Mouse (Mus musculus): ENCODE results near the gene Sh3pxd2b. TPM values are rescaled to one million over a fixed set of nuclear protein-coding genes. Genes with fewer than 3 reads are reported as not detected.

The Sh3pxd2b gene
- total RNA-seq, 2 experiments from 2014 or later, result 15.1 to 16.8 TPM

DNA sequence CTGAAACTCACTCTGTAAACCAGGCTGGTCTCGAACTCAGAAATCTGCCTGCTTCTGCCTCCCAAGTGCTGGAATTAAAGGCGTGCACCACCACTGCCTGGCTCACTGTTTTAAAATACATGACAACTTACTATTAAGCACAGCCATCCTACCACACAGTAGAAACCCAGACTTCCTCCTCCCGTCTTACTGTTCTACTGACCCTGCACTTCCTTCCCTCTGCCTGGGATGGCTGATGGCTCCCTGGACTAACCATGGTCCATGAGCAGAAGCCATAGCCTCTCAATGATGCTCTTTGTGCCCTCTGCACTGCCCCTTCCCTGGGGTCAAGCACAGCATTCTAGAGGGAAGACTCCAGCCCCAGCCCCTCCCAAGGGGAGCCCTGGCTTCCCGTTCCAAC, 17.9 kb downstream of the Sh3pxd2b start:
- DNase-seq, result no peak
- intact Hi-C loops (cut with DNase I; ENCODE audit: low total_unique reads), result no loop called here

DNA sequence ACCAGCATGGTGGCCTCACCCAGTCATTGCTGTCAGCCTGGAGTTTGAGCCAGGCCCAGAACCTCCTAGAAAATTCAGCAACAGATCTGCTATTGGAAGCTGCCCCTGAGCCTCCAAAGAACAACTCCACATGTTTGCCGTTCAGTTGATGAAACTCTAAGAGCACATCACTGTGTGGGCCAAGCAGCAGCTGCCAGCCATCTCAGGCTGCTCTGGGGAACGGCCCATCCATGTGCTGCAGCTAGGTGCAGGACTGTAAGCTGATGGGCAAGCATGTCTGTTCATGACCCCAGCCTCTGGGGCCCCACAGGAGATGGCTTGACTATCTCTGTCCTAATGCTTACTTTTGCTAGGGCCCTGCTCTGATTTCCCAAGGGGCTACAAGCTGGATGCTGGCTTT, 19.4 kb downstream of the Sh3pxd2b start:
- intact Hi-C loops (cut with DNase I; ENCODE audit: low total_unique reads), result no loop called here
- DNase-seq, result no peak

DNA sequence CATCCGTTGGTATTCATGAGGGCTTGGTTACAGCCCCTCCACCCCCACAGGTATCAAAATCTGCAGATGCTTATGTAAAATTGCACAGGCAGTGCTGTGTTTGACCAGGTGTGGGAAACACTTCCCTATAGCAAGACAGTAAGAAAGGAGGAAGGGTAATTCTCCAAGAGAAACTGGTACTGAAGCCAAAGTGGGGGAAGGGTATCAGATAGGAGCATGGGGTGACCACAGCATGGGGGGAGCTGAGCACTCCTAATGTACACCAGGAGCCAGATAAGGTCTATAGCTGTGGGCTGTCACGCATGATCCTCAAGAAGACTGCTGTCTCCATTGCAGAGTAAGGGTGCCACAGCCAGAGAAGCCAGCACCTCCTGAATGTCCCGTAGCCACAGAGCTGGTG, 21.4 kb downstream of the Sh3pxd2b start:
- no peak for DNase-seq

DNA sequence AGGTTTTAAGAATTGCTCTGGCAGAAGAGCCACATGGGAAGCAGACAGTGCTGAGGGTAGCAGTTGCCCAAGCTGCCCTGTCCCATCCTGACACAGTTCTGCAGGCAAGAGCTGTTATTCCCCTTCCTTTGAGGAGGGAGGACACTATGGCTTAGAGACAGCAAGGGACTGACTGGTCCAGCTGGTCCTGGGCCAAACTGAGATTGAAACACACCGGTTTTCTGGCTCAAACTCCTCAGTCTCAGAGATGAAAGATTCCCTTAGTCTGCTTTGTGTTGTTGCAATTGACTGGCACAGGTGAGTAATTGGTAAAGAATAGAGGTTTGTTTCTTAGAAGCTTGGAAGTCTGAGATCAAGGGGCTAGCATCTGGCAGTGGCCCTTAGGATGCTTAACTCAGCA, 23.3 kb downstream of the Sh3pxd2b start:
- intact Hi-C loops (cut with DNase I; ENCODE audit: low total_unique reads), result no loop called here

More for the DNA sequence above, 21.4 kb downstream of the Sh3pxd2b start:
- intact Hi-C loops (cut with DNase I; ENCODE audit: low total_unique reads), result no loop called here

DNA sequence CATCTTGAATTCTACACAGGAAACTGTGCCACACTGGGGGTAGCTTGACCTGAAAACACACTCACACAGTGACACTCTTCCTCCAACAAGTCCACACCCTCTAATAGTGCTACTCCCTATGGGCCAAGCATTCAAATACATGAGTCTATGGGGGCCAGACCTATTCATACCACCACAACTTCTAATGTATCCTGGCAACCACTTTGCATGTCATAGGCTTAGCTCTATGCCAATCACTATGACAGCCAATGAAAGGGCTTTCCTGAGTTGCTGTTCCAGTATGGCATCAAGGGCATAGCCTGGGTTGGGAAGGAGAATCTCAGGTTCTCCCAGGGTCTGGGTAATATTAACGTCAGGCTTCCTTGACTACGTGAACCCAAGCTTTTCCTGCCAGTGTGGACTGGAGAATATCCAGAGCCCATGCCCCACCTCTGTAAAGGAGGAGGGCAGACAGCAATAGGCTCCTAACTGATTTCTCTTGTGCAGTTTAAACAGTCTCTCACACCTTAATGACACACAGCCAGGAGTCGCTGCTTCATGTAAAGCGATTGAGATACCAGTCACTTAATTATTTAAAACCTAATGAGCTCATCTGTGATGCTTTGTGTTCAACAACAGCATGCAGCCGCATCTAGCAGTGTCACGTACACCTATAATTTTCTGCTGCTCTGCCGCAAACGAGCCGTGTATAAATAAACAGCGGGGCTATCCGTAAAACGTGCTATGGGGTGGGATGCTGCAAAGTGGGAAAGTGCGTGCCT, 25.8 kb downstream of the Sh3pxd2b start:
- no peak for DNase-seq
- intact Hi-C loops (cut with DNase I; ENCODE audit: low total_unique reads), result no loop called here

More for the DNA sequence above, 23.3 kb downstream of the Sh3pxd2b start:
- DNase-seq, result no peak

DNA sequence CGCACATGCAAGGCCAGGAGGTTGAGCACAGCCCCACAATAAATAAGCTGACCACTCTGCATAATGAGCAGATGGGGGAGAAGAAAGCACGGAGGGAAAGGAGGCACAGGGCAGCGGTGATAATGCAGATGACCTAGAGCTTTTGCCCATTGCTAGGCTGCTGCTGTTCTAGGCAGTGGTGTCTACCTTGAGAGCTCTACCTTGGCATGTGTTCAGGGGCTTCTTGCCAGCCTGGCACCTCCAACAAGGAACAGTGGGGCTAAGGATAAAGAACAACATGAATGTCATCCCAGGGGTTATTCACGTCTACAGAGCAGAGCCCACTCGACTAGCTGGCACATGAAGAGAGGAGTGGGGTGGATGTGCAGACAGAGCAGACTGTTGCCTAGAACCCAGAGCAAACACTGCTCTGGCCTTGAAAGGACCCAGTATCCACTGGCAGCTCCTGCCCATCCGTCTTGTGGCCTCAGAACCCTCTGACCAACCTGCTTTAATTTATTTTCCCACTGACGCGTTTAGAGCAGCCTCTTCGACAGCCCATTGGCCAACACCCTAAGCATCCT, 26.5 kb downstream of the Sh3pxd2b start:
- no peak for DNase-seq
- intact Hi-C loops (cut with DNase I; ENCODE audit: low total_unique reads), result no loop called here

DNA sequence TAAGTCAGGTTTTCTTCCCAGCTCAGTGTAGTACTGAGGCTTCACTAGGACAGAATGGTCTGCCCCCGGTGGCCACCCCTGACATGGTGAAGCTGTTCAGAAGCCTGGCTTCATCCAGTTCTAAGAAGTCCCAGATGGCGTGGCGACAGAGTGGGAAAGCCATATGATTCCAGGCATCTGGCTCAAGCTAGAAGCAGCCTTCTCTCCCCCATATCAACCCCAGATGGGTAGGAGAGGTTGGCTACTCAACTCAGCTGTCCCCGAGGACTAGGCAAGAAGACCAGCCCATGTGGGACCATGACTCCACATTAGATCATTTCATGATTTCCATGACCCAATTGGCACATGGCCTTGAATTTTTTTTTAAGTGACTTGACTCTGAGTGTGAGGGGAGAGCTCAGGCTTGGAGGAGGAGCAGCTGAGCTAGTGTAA, 27.5 kb downstream of the Sh3pxd2b start:
- intact Hi-C loops (cut with DNase I; ENCODE audit: low total_unique reads), result no loop called here

DNA sequence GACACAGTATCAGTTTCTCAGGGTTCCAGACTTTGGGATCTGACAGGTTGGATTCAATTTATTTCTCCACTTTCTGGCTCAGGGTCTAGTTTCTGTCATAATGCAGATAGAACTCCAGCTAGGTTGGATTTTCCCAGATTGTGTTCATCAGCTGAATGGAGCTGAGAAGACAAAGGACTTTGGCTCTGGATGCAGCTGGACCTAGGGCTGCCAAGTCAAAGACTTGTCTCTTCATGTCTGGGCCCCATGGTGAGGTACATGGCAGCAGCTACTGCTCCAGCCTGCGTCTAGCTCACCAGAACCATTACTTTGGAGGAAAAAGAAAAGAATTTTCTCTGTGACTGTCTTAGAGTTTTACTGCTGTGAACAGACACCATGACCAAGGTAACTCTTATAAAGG, 28.5 kb downstream of the Sh3pxd2b start:
- no peak for DNase-seq
- intact Hi-C loops (cut with DNase I; ENCODE audit: low total_unique reads), result no loop called here

More for the DNA sequence above, 27.5 kb downstream of the Sh3pxd2b start:
- peak; percentile 49 for DNase-seq

DNA sequence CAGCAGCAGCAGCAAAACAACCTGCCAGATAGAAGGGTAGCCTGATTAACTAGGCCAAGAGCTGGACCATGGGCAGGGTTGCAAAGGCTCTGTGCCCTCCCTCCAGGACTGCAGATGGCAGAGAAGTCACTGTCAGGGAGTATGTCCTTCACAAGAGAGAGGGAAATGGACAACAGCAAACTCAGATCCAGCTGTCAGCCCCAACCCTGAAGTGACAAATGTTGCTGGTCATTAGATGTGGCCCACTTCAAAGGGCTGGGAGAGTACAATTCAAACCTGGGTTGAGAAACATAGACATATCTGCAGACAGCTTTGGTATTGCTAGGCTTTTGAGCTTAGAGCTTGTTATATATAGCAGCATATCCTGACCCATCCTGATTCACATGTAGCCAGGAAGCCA, 32.3 kb downstream of the Sh3pxd2b start:
- no peak for DNase-seq
- intact Hi-C loops (cut with DNase I; ENCODE audit: low total_unique reads), result no loop called here

DNA sequence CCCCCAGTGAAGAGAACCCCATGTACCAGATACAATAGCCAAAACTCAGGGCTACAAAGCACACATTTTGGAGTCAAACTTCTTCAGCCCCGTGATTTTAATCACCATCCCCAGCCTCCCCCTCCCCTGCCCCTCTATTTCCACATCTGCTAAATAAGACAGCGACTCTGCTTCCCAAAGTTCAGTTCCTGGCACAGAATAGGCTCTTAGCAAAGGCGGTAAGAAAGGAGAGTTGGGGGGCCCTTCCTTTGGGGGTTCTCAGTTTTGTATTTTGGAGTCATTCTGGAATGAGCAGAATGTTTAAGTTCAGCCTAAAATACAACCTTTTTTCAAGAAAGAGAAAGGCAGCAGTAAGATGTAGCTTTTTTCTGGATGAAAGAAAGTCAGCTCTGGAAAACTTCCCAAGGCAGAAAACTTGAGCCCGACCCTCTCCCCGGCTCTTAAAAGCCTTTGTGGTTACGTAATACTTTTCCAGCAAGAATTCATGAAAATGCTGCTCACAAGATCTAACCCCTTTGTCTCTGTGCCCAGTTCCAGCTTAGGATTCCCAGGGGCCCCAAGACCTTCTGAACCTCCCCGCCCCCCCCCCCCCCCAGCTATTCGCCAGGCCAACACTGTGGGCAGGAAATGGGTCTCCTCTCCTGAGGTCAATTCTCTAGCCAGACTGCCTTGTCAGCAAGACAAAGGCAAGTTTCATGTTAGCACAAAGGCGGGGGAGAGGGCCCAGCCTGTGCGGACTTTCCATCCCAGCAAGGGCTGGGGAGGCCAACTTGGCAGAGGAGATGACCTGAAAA, 35.9 kb downstream of the Sh3pxd2b start:
- intact Hi-C loops (cut with DNase I; ENCODE audit: low total_unique reads), result no loop called here
- peak; percentile 76 for DNase-seq

DNA sequence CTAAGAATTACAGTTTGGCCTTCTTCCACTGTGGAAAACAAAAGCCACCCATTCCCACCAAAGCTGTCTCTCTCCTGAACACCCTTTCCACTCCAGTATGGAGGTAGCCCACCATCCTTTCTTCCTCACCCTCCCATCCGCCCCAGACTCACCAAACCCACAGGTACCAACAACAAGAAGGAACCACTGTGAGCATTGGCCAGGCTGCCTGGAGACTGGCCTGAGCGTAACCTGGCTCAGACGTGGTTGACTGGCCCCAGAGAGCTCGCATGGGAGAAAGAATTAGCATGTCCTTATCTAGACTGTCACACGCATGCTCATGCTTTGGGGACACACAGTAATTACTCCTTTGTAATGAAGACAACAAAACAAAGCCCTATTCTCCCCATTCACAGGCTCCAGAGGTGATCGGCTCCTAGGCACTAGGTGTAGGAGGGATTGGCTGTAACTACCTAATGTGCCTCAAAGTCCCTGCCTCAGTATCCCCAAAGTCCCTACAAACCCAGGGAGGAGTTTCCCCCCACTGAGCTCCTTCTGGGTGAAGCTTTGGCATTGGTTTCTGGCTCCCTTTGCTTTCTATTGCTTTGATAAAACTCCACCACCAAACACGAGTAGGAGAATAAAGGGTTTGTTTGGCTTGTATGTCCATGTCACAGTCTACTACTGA, 36.6 kb downstream of the Sh3pxd2b start:
- no peak for DNase-seq
- intact Hi-C loops (cut with DNase I; ENCODE audit: low total_unique reads), result no loop called here

DNA sequence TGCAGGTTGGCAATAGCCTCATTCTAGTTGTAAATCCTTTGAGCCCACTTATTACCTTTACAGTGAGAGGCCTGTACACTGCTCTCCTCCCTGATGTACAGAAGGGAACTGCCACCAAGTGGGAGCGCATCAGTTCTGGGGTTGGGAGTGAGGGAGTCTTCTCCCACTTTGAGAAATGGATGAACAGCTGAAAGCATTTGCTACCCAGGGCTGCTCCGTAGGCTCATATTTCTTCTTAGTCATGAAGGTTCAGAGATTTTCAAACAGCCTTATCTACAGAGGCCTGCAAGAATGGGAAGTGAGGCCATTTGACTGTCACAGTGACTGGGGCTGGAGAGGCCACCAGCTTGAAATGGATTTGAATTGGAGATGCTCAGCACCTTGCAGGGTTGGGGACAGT, 38.4 kb downstream of the Sh3pxd2b start:
- DNase-seq, result no peak
- intact Hi-C loops (cut with DNase I; ENCODE audit: low total_unique reads), result no loop called here

DNA sequence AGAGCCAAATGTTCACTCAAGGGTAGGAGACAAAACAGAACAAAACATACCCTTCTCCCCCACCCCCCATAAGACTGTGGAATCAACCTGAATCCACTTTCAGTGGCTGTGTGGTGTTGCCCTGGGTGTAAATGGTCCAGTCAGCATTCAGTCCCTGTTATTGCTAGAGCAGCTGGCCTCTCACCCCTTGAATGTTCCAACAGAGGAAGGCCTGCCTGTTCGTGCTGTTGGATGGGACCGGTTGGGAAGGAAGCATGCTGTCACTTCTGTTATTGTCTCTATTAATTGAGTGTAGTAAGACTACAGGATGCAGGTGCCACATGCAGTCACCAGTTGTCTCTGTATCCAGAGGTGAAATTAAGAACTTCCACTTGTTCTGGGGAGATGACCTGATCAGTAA, 40.4 kb downstream of the Sh3pxd2b start:
- intact Hi-C loops (cut with DNase I; ENCODE audit: low total_unique reads), result no loop called here
- no peak for DNase-seq

DNA sequence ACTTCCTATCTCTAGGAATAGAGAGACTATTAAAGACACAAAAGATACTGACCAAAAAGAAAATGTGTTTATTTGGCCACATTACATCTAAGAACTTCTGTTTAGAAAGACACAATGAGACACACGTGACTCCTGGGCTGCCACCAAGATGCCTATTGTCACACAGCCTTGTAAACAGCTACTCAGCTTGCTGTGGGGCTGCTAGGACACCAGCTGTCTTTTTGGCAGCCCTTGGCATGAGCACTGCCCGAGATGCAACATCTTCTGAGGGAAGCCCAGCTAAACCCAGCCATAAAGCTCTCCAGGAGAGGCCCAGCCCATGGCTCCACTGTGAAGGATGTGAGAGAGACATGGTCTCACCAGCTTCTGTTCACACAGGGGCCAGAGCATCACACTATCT, 45.5 kb downstream of the Sh3pxd2b start:
- DNase-seq, result no peak
- intact Hi-C loops (cut with DNase I; ENCODE audit: low total_unique reads), result no loop called here

DNA sequence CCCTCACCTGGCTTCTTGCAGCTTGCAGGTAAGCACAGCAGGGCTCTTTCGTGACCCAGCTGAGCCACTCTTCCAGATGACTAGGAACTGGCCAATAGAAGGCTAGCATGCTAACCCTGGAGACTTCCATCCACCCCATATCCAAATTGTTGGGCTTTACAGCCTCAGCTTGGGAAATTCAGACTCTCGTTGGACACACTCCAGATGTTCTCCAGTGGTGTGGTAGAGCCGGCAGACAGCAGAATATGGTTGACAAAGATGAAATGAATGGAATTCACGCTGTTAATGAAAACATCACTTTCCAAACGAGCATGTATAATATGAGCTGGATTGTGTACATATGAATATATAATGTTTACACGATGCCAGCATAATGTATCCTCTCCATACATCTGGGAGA, 48.2 kb downstream of the Sh3pxd2b start:
- no peak for DNase-seq
- intact Hi-C loops (cut with DNase I; ENCODE audit: low total_unique reads), result loop anchor here (5.0 kb wide), 1 partner anchor 48 kb away; the partner anchor contains the start of gene Sh3pxd2b

DNA sequence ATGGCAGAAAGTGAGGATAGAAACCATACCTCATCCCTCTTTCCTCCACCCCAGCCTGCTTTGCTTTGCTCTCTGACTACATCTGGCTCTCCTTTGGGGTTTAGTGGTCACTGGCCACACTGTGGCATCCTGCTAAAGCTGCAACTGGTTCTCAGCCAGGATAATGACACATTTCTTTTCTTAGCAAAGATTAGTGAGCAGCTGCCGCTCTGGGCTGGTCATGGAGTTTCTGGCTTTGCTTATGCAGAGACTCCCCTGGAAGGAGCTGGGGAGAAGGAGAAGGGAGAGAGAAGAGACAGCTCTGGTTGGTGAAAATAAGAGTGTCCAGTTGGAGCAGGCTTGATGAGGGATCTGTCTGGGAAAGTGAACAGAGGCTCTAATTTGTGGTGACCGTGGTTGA, 50.8 kb downstream of the Sh3pxd2b start:
- intact Hi-C loops (cut with DNase I; ENCODE audit: low total_unique reads), result loop anchor here (5.0 kb wide), 1 partner anchor 51 kb away; the partner anchor contains the start of gene Sh3pxd2b
- peak; percentile 47 for DNase-seq

DNA sequence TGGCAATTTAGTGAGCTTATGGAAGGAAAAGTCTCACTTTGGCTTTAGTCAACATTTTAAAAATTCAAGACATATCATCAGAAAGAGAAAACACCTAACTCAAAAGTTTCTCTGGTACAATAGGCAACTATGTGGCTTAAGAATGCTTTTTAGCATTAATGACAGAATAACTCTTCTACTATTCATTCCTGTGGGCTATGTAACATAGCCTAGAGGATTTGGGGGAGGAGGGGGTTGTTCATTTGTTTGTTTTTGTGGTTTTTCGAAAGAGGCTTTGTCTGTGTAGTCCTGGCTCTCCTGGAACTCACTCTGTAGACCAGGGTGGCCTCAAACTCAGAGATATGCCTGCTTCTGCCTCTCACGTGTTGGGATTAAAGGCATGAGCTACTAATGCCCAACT, 51.6 kb downstream of the Sh3pxd2b start:
- intact Hi-C loops (cut with DNase I; ENCODE audit: low total_unique reads), result loop anchor here (5.0 kb wide), 1 partner anchor 52 kb away; the partner anchor contains the start of gene Sh3pxd2b
- DNase-seq, result no peak

DNA sequence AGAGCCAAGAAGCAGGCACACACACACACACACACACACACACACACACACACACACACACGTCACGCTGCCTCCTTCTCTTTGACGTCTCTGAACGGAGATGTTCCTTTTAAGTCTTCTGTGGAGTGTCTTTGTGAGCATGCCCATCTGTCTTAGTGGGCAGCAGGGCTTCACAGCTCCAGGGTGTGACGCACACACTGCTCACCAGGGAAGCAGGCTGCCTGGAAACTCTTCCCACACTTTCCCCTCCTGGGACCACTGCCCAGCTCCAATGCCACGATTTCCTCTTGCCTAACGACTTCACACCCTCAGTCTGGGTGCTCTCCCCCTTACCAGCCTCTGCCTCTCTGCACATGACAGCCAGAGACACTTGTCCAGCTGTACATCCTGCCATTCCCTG, 55.1 kb downstream of the Sh3pxd2b start:
- intact Hi-C loops (cut with DNase I; ENCODE audit: low total_unique reads), result no loop called here
- DNase-seq, result no peak

DNA sequence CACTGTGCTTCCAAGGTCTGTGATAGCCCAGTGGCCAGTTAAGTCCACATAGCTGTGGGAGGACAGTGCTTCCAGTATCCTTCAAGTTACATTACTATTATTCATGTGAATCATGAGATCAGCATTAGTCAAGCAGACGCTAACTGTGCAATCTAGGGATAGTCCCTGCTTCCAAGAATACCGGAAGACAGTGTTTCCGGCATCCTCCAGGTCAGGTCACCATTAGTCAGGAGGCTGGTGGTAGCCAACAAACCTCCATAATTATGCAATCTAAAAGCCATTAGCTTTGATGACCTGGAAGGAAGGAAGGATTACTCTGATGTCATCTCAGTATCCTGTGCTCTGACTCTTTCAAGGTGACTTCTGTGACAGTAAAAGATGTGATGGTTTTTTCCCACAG, 57.1 kb downstream of the Sh3pxd2b start:
- DNase-seq, result no peak
- intact Hi-C loops (cut with DNase I; ENCODE audit: low total_unique reads), result no loop called here

DNA sequence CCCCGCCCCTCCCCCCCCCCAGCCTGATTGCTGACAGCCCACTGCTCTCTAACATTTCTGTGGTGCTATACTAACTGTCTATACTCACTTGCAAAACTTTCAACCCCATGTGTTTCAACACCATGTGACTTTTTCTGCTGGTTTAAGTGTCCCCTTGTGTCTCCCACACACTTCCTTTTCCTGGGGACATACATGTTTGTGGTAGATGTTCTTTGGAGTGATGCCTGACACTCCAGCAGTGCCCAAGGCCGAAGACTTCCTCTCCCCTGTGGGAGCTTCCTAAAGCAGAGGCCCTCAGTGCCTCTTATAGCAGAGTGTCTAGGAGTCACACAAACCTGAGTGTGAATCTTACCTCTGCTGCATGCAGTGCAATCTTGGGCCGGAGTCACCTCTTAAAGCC, 60.2 kb downstream of the Sh3pxd2b start:
- intact Hi-C loops (cut with DNase I; ENCODE audit: low total_unique reads), result no loop called here

More for the DNA sequence above, 60.2 kb downstream of the Sh3pxd2b start:
- no peak for DNase-seq

All from gastrocnemius, postnatal 14 days (tissue).